Comparison of ENCODE assay signal across 14 mouse cellular contexts in genomic region chr4:117609371-117610039, GRCm38 (mm10). TPM values are rescaled to one million over a fixed set of nuclear protein-coding genes. Genes with fewer than 3 reads are reported as not detected.
DNase-seq lines count a peak whose midpoint lies in the region; ATAC-seq and TF ChIP-seq lines count a peak whose summit lies in the region.
"Had no signal": no experiment of that assay in that cellular context is flagged by ENCODE, and none has a peak within 500 bp of the region (broad histone marks: within the 10 kb centered on the region; RNA-seq: fewer than 3 reads in every experiment).

No protein-coding gene starts in this region.

- intact Hi-C loops in heart, postnatal 10 days (cut with DNase I): no loop called here

- peaks cover 18% of the 10 kb centered on the region for H3K36me3 ChIP-seq in heart, embryonic 15.5 days
- peaks cover 39% of the 10 kb centered on the region for H3K36me3 ChIP-seq in midbrain, embryonic 12.5 days
- H3K36me3 ChIP-seq in midbrain, embryonic 14.5 days (ENCODE audit: control insufficient read depth, insufficient read depth, low read length): peaks cover 26% of the 10 kb centered on the region; the same call in 1 of the 2 replicates
- H3K36me3 ChIP-seq in embryonic facial prominence, embryonic 14.5 days (ENCODE audit: control insufficient read depth, insufficient read depth, low read length): peaks cover 49% of the 10 kb centered on the region
- peaks cover 33% of the 10 kb centered on the region for H3K36me3 ChIP-seq in intestine, postnatal 0 days (ENCODE audit: control insufficient read depth, insufficient read depth)
- no peaks in the 10 kb centered on the region for H3K36me3 ChIP-seq in thymus, adult 2 months (ENCODE audit: control insufficient read depth, insufficient read depth, low read length)

- no peak overlapping the region for H3K4me3 ChIP-seq in heart, embryonic 15.5 days
- no peak overlapping the region for H3K4me3 ChIP-seq in midbrain, embryonic 12.5 days
- no peak overlapping the region for H3K4me3 ChIP-seq in midbrain, embryonic 14.5 days (replicated peaks; ENCODE audit: low read depth, low read length)
- no peak overlapping the region for H3K4me3 ChIP-seq in embryonic facial prominence, embryonic 14.5 days (ENCODE audit: low read depth, low read length)
- H3K4me3 ChIP-seq in intestine, postnatal 0 days (ENCODE audit: low read depth, low read length): no peak overlapping the region
- H3K4me3 ChIP-seq in thymus, adult 2 months (ENCODE audit: control insufficient read depth, insufficient read depth, low read length): no peak overlapping the region
- H3K4me3 ChIP-seq: heart, adult 2 months had no signal

- no peak for TF ChIP-seq CTCF in intestine, postnatal 0 days (IDR thresholded peaks at IDR 0.05; ENCODE audit: low read depth)
- no peak for TF ChIP-seq CTCF in thymus, adult 2 months (IDR thresholded peaks at IDR 0.05; ENCODE audit: borderline replicate concordance, control insufficient read depth, extremely low read depth, insufficient read depth, low read length, poor library complexity)

- no peaks in the 10 kb centered on the region for H3K9me3 ChIP-seq in heart, embryonic 15.5 days (replicated peaks)
- no peaks in the 10 kb centered on the region for H3K9me3 ChIP-seq in midbrain, embryonic 12.5 days
- H3K9me3 ChIP-seq in midbrain, embryonic 14.5 days (ENCODE audit: control insufficient read depth, low read length): no peaks in the 10 kb centered on the region
- no peaks in the 10 kb centered on the region for H3K9me3 ChIP-seq in embryonic facial prominence, embryonic 14.5 days (ENCODE audit: control insufficient read depth, low read length)
- H3K9me3 ChIP-seq in intestine, postnatal 0 days (ENCODE audit: control insufficient read depth): no peaks in the 10 kb centered on the region

- WGBS in heart, embryonic 15.5 days: 37% methylated on average over 7 of the region's 7 CpGs
- WGBS in midbrain, embryonic 12.5 days: 64% methylated on average over 7 of the region's 7 CpGs
- 50% methylated on average over 7 of the region's 7 CpGs for WGBS in midbrain, embryonic 14.5 days
- 28% methylated on average over 7 of the region's 7 CpGs for WGBS in embryonic facial prominence, embryonic 14.5 days
- 69% methylated on average over 7 of the region's 7 CpGs for WGBS in intestine, postnatal 0 days
- WGBS in thymus, adult 2 months: 90% methylated on average over 7 of the region's 7 CpGs

- no peak for DNase-seq in heart, postnatal 10 days
- DNase-seq in midbrain, embryonic 14.5 days: no peak
- peak; percentile 79 for DNase-seq in embryonic facial prominence, embryonic 14.5 days (ENCODE audit: low spot score)
- DNase-seq in mesoderm, embryonic 11.5 days (ENCODE audit: low read depth, low spot score): peak; percentile 52
- no peak for DNase-seq in thymus, adult 2 months
- DNase-seq: cerebellum, postnatal 14 days; heart, adult 2 months; left cerebral cortex, postnatal 4 days; thymus, adult 18-20 months had no signal

- ATAC-seq in heart, embryonic 15.5 days (replicated peaks; ENCODE audit: insufficient number of reproducible peaks, insufficient read depth, low FRiP score, low read depth): no peak; the same call in 1 of the 2 replicates
- no peak for ATAC-seq in midbrain, embryonic 12.5 days (ENCODE audit: low FRiP score, low read depth)
- no peak for ATAC-seq in midbrain, embryonic 14.5 days (ENCODE audit: low FRiP score, low TSS enrichment)
- peak; percentile 62; the same call in 1 of the 2 replicates for ATAC-seq in embryonic facial prominence, embryonic 14.5 days (ENCODE audit: low read depth)
- no peak for ATAC-seq in intestine, postnatal 0 days
- ATAC-seq: forebrain, embryonic 16.5 days had no signal

- peaks cover 19% of the 10 kb centered on the region for H3K4me1 ChIP-seq in heart, embryonic 15.5 days (replicated peaks)
- H3K4me1 ChIP-seq in midbrain, embryonic 12.5 days: peaks cover 27% of the 10 kb centered on the region
- H3K4me1 ChIP-seq in midbrain, embryonic 14.5 days (ENCODE audit: control insufficient read depth, insufficient read depth, low read length): peaks cover 20% of the 10 kb centered on the region
- peaks cover 16% of the 10 kb centered on the region for H3K4me1 ChIP-seq in embryonic facial prominence, embryonic 14.5 days (ENCODE audit: control insufficient read depth, insufficient read depth, low read length)
- no peaks in the 10 kb centered on the region for H3K4me1 ChIP-seq in intestine, postnatal 0 days (replicated peaks; ENCODE audit: control insufficient read depth, insufficient read depth, low read length)
- H3K4me1 ChIP-seq in thymus, adult 2 months (replicated peaks; ENCODE audit: control insufficient read depth, insufficient read depth, low read length): peaks cover 3% of the 10 kb centered on the region; the same call in 1 of the 2 replicates

- no peak overlapping the region for H3K4me2 ChIP-seq in heart, embryonic 15.5 days
- H3K4me2 ChIP-seq in midbrain, embryonic 12.5 days (replicated peaks): no peak overlapping the region
- no peak overlapping the region for H3K4me2 ChIP-seq in midbrain, embryonic 14.5 days (ENCODE audit: low read length)
- no peak overlapping the region for H3K4me2 ChIP-seq in embryonic facial prominence, embryonic 14.5 days (ENCODE audit: low read depth, low read length)
- no peak overlapping the region for H3K4me2 ChIP-seq in intestine, postnatal 0 days (replicated peaks; ENCODE audit: low read depth)

- H3K9ac ChIP-seq in heart, embryonic 15.5 days: no peak overlapping the region
- no peak overlapping the region for H3K9ac ChIP-seq in midbrain, embryonic 12.5 days (replicated peaks)
- no peak overlapping the region for H3K9ac ChIP-seq in midbrain, embryonic 14.5 days (replicated peaks; ENCODE audit: low read length)
- H3K9ac ChIP-seq in embryonic facial prominence, embryonic 14.5 days (ENCODE audit: low read depth, low read length): no peak overlapping the region
- no peak overlapping the region for H3K9ac ChIP-seq in intestine, postnatal 0 days (ENCODE audit: low read depth, low read length)

- H3K27ac ChIP-seq in heart, embryonic 15.5 days: peak overlapping the region; percentile 20; the same call in 1 of the 2 replicates
- 0 out of 2 replicates have a peak overlapping the region, but pooled peaks have one; percentile 4 for H3K27ac ChIP-seq in midbrain, embryonic 12.5 days (replicated peaks)
- H3K27ac ChIP-seq in midbrain, embryonic 14.5 days (replicated peaks; ENCODE audit: low read depth, low read length): no peak overlapping the region; the same call in 1 of the 2 replicates
- no peak overlapping the region for H3K27ac ChIP-seq in embryonic facial prominence, embryonic 14.5 days (replicated peaks; ENCODE audit: low read depth, low read length)
- H3K27ac ChIP-seq in intestine, postnatal 0 days (ENCODE audit: low read depth, low read length): no peak overlapping the region
- no peak overlapping the region for H3K27ac ChIP-seq in thymus, adult 2 months (ENCODE audit: control insufficient read depth, insufficient read depth, low read length)
- H3K27ac ChIP-seq: heart, adult 2 months; macrophage had no signal

- TF ChIP-seq POLR2A in thymus, adult 2 months (IDR thresholded peaks at IDR 0.05; ENCODE audit: control insufficient read depth, extremely low read depth, insufficient read depth, low read length, poor library complexity): no peak

- H3K27me3 ChIP-seq in heart, embryonic 15.5 days: no peaks in the 10 kb centered on the region
- no peaks in the 10 kb centered on the region for H3K27me3 ChIP-seq in midbrain, embryonic 12.5 days
- no peaks in the 10 kb centered on the region for H3K27me3 ChIP-seq in midbrain, embryonic 14.5 days (ENCODE audit: control insufficient read depth, insufficient read depth, low read length)
- no peaks in the 10 kb centered on the region for H3K27me3 ChIP-seq in embryonic facial prominence, embryonic 14.5 days (replicated peaks; ENCODE audit: control insufficient read depth, insufficient read depth, low read length)
- H3K27me3 ChIP-seq in intestine, postnatal 0 days (replicated peaks; ENCODE audit: control insufficient read depth, insufficient read depth, low read length): no peaks in the 10 kb centered on the region
- H3K27me3 ChIP-seq in thymus, adult 2 months (ENCODE audit: control insufficient read depth, insufficient read depth, low read length): no peaks in the 10 kb centered on the region

RNA-seq across cellular contexts. Expression of gene Eri3, which starts 59.3 kb away (rescaled TPM):
- polyA plus RNA-seq in heart, embryonic 15.5 days (2015; fragmentation: Nextera tagmentation; extraction: Ambion mirVana): 104 and 115 TPM in 2 replicates
- 10 to 100 TPM; 75.4 to 92.8 TPM for total RNA-seq in heart, postnatal 10 days (2021)
- polyA plus RNA-seq in midbrain, embryonic 12.5 days (2016; fragmentation: Nextera tagmentation; extraction: Ambion mirVana): 148 and 165 TPM in 2 replicates
- 267 and 284 TPM in 2 replicates for polyA plus RNA-seq in midbrain, embryonic 14.5 days (2014; fragmentation: Nextera tagmentation; extraction: Ambion mirVana)
- 154 and 174 TPM in 2 replicates for polyA plus RNA-seq in embryonic facial prominence, embryonic 14.5 days (2014; fragmentation: Nextera tagmentation; extraction: Ambion mirVana)
- 46.3 and 54.7 TPM in 2 replicates for polyA plus RNA-seq in intestine, postnatal 0 days (2015; fragmentation: Nextera tagmentation; extraction: Ambion mirVana)
- polyA plus RNA-seq in thymus, adult 2 months (2012; rRNA removed): 72.4 and 89.9 TPM in 2 replicates

Comparison
In these comparisons a context has a peak if more than half of its experiments do, and no peak if none do; other contexts are left out.
1. H3K27ac ChIP-seq: peak in heart, embryonic 15.5 days (single experiment) and midbrain, embryonic 12.5 days (single experiment); none in midbrain, embryonic 14.5 days (single experiment), embryonic facial prominence, embryonic 14.5 days (single experiment), intestine, postnatal 0 days (single experiment) and thymus, adult 2 months (single experiment).
2. DNase-seq: peak in embryonic facial prominence, embryonic 14.5 days (single experiment) and mesoderm, embryonic 11.5 days (single experiment); none in heart, postnatal 10 days (0 of 2), midbrain, embryonic 14.5 days (single experiment) and thymus, adult 2 months (single experiment).